Comparison of ENCODE assay signal across 9 mouse cellular contexts in the genomic region with DNA sequence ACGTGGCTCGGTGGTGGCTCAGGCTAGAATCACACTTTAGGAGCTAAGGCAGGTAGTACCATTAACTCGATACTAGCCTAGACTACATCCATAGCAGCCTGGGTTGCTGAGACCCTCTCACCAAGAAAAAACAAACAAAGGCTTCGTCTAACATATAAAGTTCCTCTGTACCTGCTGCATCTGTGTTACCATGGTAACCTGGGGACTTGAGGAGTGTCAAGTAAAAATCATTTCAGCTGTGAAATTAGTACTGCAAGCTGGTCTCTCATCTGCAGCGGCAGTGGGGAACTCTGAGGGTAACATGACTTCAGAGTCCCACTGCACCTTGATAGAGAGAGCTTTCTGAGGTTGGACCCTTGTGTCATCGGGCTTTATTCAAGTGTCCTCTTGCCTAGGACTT.
A peak's percentile ranks its signal among the peaks of the same experiment; 100 is the strongest.
DNase-seq lines count a peak whose midpoint lies in the region; ATAC-seq and TF ChIP-seq lines count a peak whose summit lies in the region.
"Had no signal": no experiment of that assay in that cellular context is flagged by ENCODE, and none has a peak within 500 bp of the region (broad histone marks: within the 10 kb centered on the region; RNA-seq: fewer than 3 reads in every experiment).

No protein-coding gene starts in this region.

- no peak for ATAC-seq in heart, embryonic 13.5 days (ENCODE audit: extremely low read depth, insufficient number of reproducible peaks, low FRiP score, low TSS enrichment)
- no peak for ATAC-seq in lung, embryonic 14.5 days (ENCODE audit: insufficient read depth)
- no peak for ATAC-seq in embryonic facial prominence, embryonic 14.5 days (ENCODE audit: low read depth)
- no peak for ATAC-seq in limb, embryonic 14.5 days (ENCODE audit: low FRiP score, low read depth)

- H3K9me3 ChIP-seq in heart, embryonic 13.5 days: no peaks in the 10 kb centered on the region
- no peaks in the 10 kb centered on the region for H3K9me3 ChIP-seq in lung, embryonic 14.5 days (ENCODE audit: low read depth, low read length)
- no peaks in the 10 kb centered on the region for H3K9me3 ChIP-seq in embryonic facial prominence, embryonic 14.5 days (ENCODE audit: control insufficient read depth, low read length)
- H3K9me3 ChIP-seq in limb, embryonic 14.5 days (ENCODE audit: control insufficient read depth, low read length): no peaks in the 10 kb centered on the region

- no peak for TF ChIP-seq CTCF in lung, embryonic 14.5 days (IDR thresholded peaks at IDR 0.05; ENCODE audit: low read depth)

- no peak for DNase-seq in heart, adult 9 months (ENCODE audit: low spot score in 2 of 2)
- DNase-seq in lung, embryonic 14.5 days: peak; percentile 38
- DNase-seq in lung, postnatal 4 days: no peak
- DNase-seq in embryonic facial prominence, embryonic 14.5 days (ENCODE audit: low spot score): no peak
- no peak for DNase-seq in limb, embryonic 14.5 days (ENCODE audit: low spot score)
- DNase-seq in Muller cell, postnatal 12 days (ENCODE audit: inconsistent ontology term): no peak
- no peak for DNase-seq in cerebellum, postnatal 25 days
- DNase-seq: thymus, adult 2 months had no signal

- peaks cover 59% of the 10 kb centered on the region for H3K4me1 ChIP-seq in heart, embryonic 13.5 days
- H3K4me1 ChIP-seq in lung, embryonic 14.5 days (ENCODE audit: insufficient read depth): peaks cover 5% of the 10 kb centered on the region; the same call in 1 of the 2 replicates
- H3K4me1 ChIP-seq in embryonic facial prominence, embryonic 14.5 days (ENCODE audit: control insufficient read depth, insufficient read depth, low read length): 0 out of 2 replicates have a peak, but pooled peaks cover 7% of the 10 kb centered on the region
- H3K4me1 ChIP-seq in limb, embryonic 14.5 days (ENCODE audit: control insufficient read depth, insufficient read depth, low read length): peaks cover 11% of the 10 kb centered on the region

- WGBS in heart, embryonic 13.5 days: 73% methylated on average over 6 of the region's 6 CpGs
- 46% methylated on average over 6 of the region's 6 CpGs for WGBS in lung, embryonic 14.5 days
- WGBS in embryonic facial prominence, embryonic 14.5 days: 59% methylated on average over 6 of the region's 6 CpGs
- WGBS in limb, embryonic 14.5 days: 68% methylated on average over 6 of the region's 6 CpGs

- TF ChIP-seq POLR2A in limb, embryonic 14.5 days (IDR thresholded peaks at IDR 0.05; ENCODE audit: borderline replicate concordance, extremely low read depth, insufficient read depth, insufficient read length): no peak

- H3K27me3 ChIP-seq in heart, embryonic 13.5 days (replicated peaks): no peaks in the 10 kb centered on the region
- H3K27me3 ChIP-seq in lung, embryonic 14.5 days (ENCODE audit: insufficient read depth, low read length): no peaks in the 10 kb centered on the region
- no peaks in the 10 kb centered on the region for H3K27me3 ChIP-seq in embryonic facial prominence, embryonic 14.5 days (replicated peaks; ENCODE audit: control insufficient read depth, insufficient read depth, low read length)
- no peaks in the 10 kb centered on the region for H3K27me3 ChIP-seq in limb, embryonic 14.5 days (ENCODE audit: control insufficient read depth, insufficient read depth, low read length)

- H3K9ac ChIP-seq in heart, embryonic 13.5 days: no peak overlapping the region
- H3K9ac ChIP-seq in lung, embryonic 14.5 days: no peak overlapping the region
- H3K9ac ChIP-seq in embryonic facial prominence, embryonic 14.5 days (ENCODE audit: low read depth, low read length): no peak overlapping the region
- H3K9ac ChIP-seq in limb, embryonic 14.5 days (ENCODE audit: low read depth, low read length, severe bottlenecking): no peak overlapping the region

- H3K36me3 ChIP-seq in heart, embryonic 13.5 days: peaks cover 27% of the 10 kb centered on the region
- H3K36me3 ChIP-seq in lung, embryonic 14.5 days (ENCODE audit: insufficient read depth): no peaks in the 10 kb centered on the region
- H3K36me3 ChIP-seq in embryonic facial prominence, embryonic 14.5 days (ENCODE audit: control insufficient read depth, insufficient read depth, low read length): 0 out of 2 replicates have a peak, but pooled peaks cover 10% of the 10 kb centered on the region
- H3K36me3 ChIP-seq in limb, embryonic 14.5 days (ENCODE audit: control insufficient read depth, insufficient read depth, low read length): no peaks in the 10 kb centered on the region

- peak overlapping the region; percentile 77; the same call in 1 of the 2 replicates for H3K27ac ChIP-seq in heart, embryonic 13.5 days (replicated peaks)
- H3K27ac ChIP-seq in lung, embryonic 14.5 days (ENCODE audit: low read depth): peak overlapping the region; percentile 88
- 0 out of 2 replicates have a peak overlapping the region, but pooled peaks have one; percentile 48 for H3K27ac ChIP-seq in embryonic facial prominence, embryonic 14.5 days (replicated peaks; ENCODE audit: low read depth, low read length)
- peak overlapping the region; percentile 35; the same call in 1 of the 2 replicates for H3K27ac ChIP-seq in limb, embryonic 14.5 days (replicated peaks; ENCODE audit: low read depth, low read length)

- H3K4me2 ChIP-seq in heart, embryonic 13.5 days: no peak overlapping the region
- H3K4me2 ChIP-seq in lung, embryonic 14.5 days: no peak overlapping the region
- no peak overlapping the region for H3K4me2 ChIP-seq in embryonic facial prominence, embryonic 14.5 days (ENCODE audit: low read depth, low read length)
- no peak overlapping the region for H3K4me2 ChIP-seq in limb, embryonic 14.5 days (replicated peaks; ENCODE audit: low read depth, low read length, severe bottlenecking)

- H3K4me3 ChIP-seq in heart, embryonic 13.5 days: no peak overlapping the region
- H3K4me3 ChIP-seq in lung, embryonic 14.5 days (ENCODE audit: low read depth, low read length): no peak overlapping the region
- H3K4me3 ChIP-seq in embryonic facial prominence, embryonic 14.5 days (ENCODE audit: low read depth, low read length): no peak overlapping the region
- H3K4me3 ChIP-seq in limb, embryonic 14.5 days (replicated peaks; ENCODE audit: low read length): no peak overlapping the region

Comparison
In these comparisons a context has a peak if more than half of its experiments do, and no peak if none do; other contexts are left out.
1. H3K27ac ChIP-seq: peak in every context shown above with its lines; median percentile 88 in lung, embryonic 14.5 days; 77 in heart, embryonic 13.5 days; 48 in embryonic facial prominence, embryonic 14.5 days; 35 in limb, embryonic 14.5 days.